Mouse (Mus musculus): ENCODE measurements at regions not wholly inside any gene's neighbourhood (a gene's known extent, or its start where the extent isn't known, plus 50 kb on each side); places are given as distances from the start of the nearest gene placed in this dataset.

GRCm38 (mm10) chr8:10707122-10707521, 301.1 kb downstream of the Irs2 start:
- ATAC-seq (replicated peaks; ENCODE audit: insufficient number of reproducible peaks, low FRiP score, low TSS enrichment, poor library complexity, severe bottlenecking), result no peak

GRCm38 (mm10) chr8:10705909-10706308, 302.3 kb downstream of the Irs2 start:
- no peak for ATAC-seq (replicated peaks; ENCODE audit: insufficient number of reproducible peaks, low FRiP score, low TSS enrichment, poor library complexity, severe bottlenecking)

GRCm38 (mm10) chr8:10702755-10703154, 305.5 kb downstream of the Irs2 start:
- ATAC-seq (replicated peaks; ENCODE audit: insufficient number of reproducible peaks, low FRiP score, low TSS enrichment, poor library complexity, severe bottlenecking), result no peak

GRCm38 (mm10) chr8:10702248-10702647, 306.0 kb downstream of the Irs2 start:
- no peak for ATAC-seq (replicated peaks; ENCODE audit: insufficient number of reproducible peaks, low FRiP score, low TSS enrichment, poor library complexity, severe bottlenecking)

- no peak for ATAC-seq (replicated peaks; ENCODE audit: insufficient number of reproducible peaks, low FRiP score, low TSS enrichment, poor library complexity, severe bottlenecking)
These were observed 306.6 kb downstream of the Irs2 start for GRCm38 (mm10) chr8:10701648-10702061.

DNA sequence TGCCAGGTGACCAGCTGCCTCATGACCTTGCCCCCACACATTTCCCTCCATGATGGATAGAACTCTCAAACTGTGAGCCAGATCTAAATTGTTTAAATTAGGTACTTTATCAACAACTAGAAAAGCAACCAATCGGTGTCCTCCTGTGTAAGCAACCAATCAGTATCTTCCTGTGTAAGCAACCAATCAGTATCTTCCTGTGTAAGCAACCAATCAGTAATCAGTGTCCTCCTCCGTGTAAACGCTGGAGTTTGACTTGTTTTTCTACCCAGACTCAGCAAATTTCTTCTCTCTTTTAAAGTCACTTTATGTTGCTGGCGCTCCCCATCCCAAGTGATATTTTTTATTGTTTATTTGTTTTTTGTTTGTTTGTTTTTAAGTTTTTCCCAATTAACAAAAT, 307.0 kb downstream of the Irs2 start:
- no peak for ATAC-seq (replicated peaks; ENCODE audit: insufficient number of reproducible peaks, low FRiP score, low TSS enrichment, poor library complexity, severe bottlenecking)

GRCm38 (mm10) chr8:10699669-10700068, 308.6 kb downstream of the Irs2 start:
- no peak for ATAC-seq (replicated peaks; ENCODE audit: insufficient number of reproducible peaks, low FRiP score, low TSS enrichment, poor library complexity, severe bottlenecking)

GRCm38 (mm10) chr8:10695181-10695580, 313.1 kb downstream of the Irs2 start:
- no peak for ATAC-seq (replicated peaks; ENCODE audit: insufficient number of reproducible peaks, low FRiP score, low TSS enrichment, poor library complexity, severe bottlenecking)

DNA sequence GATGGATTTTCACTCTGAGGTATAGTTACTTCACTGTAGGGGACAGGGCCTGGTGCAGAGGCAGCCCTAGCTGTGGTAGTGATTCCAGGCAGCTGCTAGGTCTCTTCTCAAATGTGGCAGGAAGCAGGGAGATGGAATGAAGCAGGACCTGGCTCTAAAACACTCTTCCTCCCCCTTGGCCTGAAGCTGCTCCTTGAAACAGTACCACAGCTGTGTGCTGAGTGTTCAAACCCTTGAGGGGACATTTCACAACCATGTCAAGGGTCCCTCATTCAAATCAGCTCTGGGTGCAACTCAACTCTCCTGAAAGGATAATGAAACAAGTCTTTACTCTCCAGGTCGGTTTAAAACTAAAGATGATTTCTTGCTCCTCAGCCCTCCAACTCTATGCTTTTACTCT, 317.6 kb downstream of the Irs2 start:
- no peak for ATAC-seq (replicated peaks; ENCODE audit: insufficient number of reproducible peaks, low FRiP score, low TSS enrichment, poor library complexity, severe bottlenecking)

DNA sequence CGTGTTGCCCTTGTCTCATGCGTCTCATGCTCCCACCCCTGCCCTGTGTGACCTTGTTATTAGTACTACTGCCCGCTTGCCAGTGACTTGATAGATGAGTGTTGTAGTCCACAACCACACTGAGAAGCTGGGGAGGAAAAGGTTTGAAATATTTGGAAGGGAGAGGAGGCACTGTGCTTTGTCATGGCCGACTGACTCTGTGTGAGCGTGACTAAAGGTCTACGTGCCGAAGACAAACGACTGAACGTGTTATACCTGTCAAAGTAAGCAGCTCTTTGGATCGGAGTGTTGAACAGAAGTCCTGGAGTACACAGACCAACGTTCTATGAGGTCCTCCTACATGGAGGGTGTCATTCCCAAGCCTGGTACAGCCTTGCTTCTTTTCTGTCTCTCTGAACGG, 318.4 kb downstream of the Irs2 start:
- ATAC-seq (replicated peaks; ENCODE audit: insufficient number of reproducible peaks, low FRiP score, low TSS enrichment, poor library complexity, severe bottlenecking), result no peak

- no peak for ATAC-seq (replicated peaks; ENCODE audit: insufficient number of reproducible peaks, low FRiP score, low TSS enrichment, poor library complexity, severe bottlenecking)
These were observed 320.2 kb downstream of the Irs2 start for GRCm38 (mm10) chr8:10687867-10688561.
